Mouse (Mus musculus): ENCODE measurements around the gene Ung. TPM values are rescaled to one million over a fixed set of nuclear protein-coding genes. Genes with fewer than 3 reads are reported as not detected.

Ung gene
- polyA plus RNA-seq (2017; shearing (Covaris generic)): 4.0 TPM

DNA sequence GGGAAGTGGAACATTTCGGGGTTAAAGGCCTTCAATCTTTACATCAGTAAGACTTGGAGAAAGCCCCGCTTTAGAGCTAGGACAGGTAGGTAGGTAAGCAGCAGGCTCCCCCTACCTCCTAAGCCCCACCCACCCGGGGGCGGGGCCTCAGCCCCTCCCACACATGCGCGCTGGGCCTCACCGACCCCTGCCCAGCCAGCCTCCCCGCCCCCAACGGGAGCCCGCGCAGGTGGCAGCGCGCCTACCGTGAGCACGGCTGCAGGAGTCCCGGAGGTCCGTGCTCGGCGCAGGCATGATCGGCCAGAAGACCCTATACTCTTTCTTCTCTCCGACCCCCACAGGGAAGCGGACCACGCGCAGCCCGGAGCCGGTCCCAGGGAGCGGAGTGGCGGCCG, at the start of gene Ung:
Gene Ung, plus strand, starts transcription at position 176 of the 395 bp plus-strand sequence.

DNA sequence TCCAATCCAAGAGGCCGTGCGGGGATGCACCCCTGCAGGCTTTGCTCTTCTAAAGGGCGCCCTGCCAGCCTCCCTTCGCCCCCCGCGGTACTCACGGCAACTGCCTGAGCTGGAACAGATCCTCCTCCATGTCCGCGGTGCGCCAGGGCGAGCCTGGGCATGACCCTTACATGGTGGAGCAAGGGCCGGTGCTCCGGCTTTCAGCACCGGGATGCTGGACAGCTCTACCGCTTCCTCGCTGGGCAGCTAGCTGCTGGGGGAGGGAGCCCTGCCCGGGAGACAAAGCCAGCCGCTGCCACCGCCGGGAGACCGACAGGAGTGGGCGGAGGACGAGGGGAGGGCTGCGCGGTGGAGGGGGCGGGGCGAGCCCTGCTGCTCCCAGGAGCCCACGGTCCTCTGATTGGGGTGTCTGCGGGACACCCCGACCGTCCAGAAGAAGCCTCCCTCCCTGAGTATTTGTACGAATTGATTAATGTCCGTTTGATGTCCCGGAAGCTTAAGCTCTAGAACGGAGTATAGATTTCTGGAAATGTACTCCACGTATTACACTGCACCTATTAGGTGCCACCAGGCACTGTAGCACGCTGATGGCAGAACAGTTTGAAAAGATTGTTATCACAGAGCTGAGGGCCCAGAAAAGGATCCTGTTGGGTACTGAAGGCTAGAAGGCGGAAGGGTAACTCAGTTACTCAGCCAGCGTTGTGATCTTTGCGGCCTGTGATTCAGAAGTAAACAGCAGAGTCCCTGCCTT, 39.0 kb upstream of the Ung start, which contains the start of gene Svop:
Gene Svop, minus strand, starts transcription at position 514 of the 751 bp plus-strand sequence.

DNA sequence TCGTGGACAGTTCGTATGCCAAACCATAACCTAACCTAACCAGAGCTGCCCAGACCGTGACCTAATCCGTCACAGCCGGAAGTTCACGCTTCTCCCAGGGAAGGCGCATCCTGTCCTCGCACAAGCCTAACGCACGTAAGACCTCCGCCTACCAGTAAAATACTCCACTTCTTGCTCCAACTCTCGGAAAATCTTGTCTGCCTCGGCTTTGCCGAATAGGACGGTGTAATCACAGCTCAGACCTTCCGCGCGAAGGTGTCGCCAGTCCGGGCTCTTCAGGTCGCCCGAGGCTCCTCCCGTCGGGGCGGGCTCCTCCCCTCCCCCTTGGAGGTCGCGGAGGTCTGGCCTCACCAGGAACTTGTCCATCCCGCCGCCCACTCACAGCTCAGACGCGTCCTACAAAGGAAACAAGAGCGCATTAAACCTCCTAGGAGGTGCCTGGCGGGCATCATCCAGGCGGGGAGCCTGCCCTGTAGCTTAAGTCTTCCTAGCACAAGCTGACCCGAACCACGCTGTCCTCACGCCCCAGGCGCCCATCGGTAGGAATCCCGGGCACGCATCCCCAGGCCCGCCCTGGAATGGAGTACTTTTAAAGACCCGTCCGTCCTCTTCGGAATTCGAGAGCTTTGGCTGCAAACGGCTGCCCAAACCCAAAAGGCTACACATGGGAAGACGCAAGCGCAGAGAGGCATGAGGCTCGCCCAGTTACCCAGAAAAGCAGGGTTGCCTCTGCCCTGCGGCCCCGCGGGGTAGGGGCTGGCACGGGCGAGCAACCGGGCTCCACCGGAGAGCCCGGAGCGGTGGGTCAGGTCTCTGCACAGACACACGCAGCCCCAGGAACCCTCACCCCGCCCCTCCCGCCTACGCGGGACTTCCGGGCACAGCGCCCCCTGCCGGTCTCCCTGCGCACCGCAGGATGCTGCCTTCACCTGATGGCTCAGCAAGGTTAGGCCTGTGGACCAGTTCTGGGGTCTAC, 2.5 kb upstream of the Ung start, which contains the start of gene Alkbh2:
Gene Alkbh2, minus strand, starts transcription at position 845 of the 976 bp plus-strand sequence.

DNA sequence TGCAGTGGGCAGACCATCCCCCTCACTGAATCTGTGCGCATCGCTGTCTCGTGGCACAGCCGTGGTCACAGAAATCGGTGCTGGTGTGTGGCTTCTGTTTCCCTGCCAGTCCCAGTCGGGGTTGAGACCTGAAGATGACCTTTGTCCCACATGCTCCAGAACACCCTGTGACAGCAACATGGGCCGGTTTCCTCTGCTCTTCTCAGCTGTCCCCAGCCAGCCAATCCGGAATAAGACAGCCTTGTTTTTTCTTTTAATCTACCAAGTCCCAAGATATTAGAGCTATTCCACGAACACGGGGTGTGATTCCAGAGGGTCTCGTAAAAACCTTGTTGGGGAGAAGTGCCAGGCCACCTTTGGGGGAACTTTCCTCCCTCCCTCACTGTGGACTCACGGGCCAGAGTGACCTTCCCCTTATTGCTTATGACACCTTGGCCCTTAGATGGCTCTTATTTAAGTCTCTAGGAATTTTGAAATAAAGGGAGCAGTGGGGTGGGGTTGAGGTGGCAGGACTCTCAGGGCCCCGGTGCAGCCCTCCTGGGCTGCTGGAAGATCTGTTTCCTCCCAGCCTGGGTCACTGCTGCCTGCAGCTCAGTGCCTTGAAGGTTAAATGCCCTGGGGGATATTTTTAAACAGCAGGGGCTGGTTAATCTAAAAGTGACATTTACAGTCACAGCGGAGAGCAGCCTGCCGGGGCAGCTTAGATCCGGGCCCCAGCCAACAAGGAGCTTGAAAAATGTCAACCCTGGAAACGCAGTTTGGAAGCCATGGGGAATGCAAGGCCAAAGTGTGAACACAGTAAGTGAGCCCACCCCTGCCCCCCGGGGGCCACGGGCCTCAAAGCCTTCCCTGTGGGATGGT, 16.1 kb downstream of the Ung start, which contains the start of gene Acacb:
Gene Acacb, plus strand, starts transcription at position 508 of the 861 bp plus-strand sequence.

Other genes starting within 250 kb of the Ung start
- 87.3 TPM for gene Coro1c, start 221.6 kb upstream of the Ung start, polyA plus RNA-seq (2017; shearing (Covaris generic))
- 49.6 TPM for gene Ssh1, start 136.5 kb upstream of the Ung start, polyA plus RNA-seq (2017; shearing (Covaris generic))
- 0.73 TPM for gene Dao, start 126.7 kb upstream of the Ung start, polyA plus RNA-seq (2017; shearing (Covaris generic))
- 9.0 TPM for gene Usp30, start 64.9 kb upstream of the Ung start, polyA plus RNA-seq (2017; shearing (Covaris generic))
- 0.28 TPM for gene Svop, start 38.8 kb upstream of the Ung start, polyA plus RNA-seq (2017; shearing (Covaris generic))
- gene Alkbh2, start 2.2 kb upstream of the Ung start, polyA plus RNA-seq (2017; shearing (Covaris generic)): 13.3 TPM
- 0.25 TPM for gene Acacb, start 16.1 kb downstream of the Ung start, polyA plus RNA-seq (2017; shearing (Covaris generic))
- gene Foxn4, start 143.4 kb downstream of the Ung start, polyA plus RNA-seq (2017; shearing (Covaris generic)): not detected
- gene Myo1h, start 158.8 kb downstream of the Ung start, polyA plus RNA-seq (2017; shearing (Covaris generic)): 2.7 TPM